In genomic region chr12:8629537-8629936, GRCm38 (mm10) we compare ENCODE assay signal across 20 mouse cellular contexts. TPM values are rescaled to one million over a fixed set of nuclear protein-coding genes. Genes with fewer than 3 reads are reported as not detected.
DNase-seq lines count a peak whose midpoint lies in the region; ATAC-seq and TF ChIP-seq lines count a peak whose summit lies in the region.
"Had no signal": no experiment of that assay in that cellular context is flagged by ENCODE, and none has a peak within 500 bp of the region (broad histone marks: within the 10 kb centered on the region; RNA-seq: fewer than 3 reads in every experiment).

No protein-coding gene starts in this region.

- no peaks in the 10 kb centered on the region for H3K4me1 ChIP-seq in kidney, postnatal 0 days (replicated peaks; ENCODE audit: insufficient read depth, low read length)
- H3K4me1 ChIP-seq in megakaryocyte, embryonic 14.5 days = no peaks in the 10 kb centered on the region
- H3K4me1 ChIP-seq: embryonic facial prominence, embryonic 13.5 days; forebrain, embryonic 12.5 days; heart, embryonic 13.5 days; hindbrain, embryonic 12.5 days had no signal

- no peaks in the 10 kb centered on the region for H3K9me3 ChIP-seq in kidney, postnatal 0 days (replicated peaks; ENCODE audit: low read length)
- no peaks in the 10 kb centered on the region for H3K9me3 ChIP-seq in megakaryocyte, embryonic 14.5 days
- H3K9me3 ChIP-seq: embryonic facial prominence, embryonic 13.5 days; forebrain, embryonic 12.5 days; heart, embryonic 13.5 days; hindbrain, embryonic 12.5 days had no signal

- no peaks in the 10 kb centered on the region for H3K36me3 ChIP-seq in kidney, postnatal 0 days (ENCODE audit: insufficient read depth, low read length)
- peaks cover 4% of the 10 kb centered on the region for H3K36me3 ChIP-seq in megakaryocyte, embryonic 14.5 days (replicated peaks; ENCODE audit: low read length)
- H3K36me3 ChIP-seq: embryonic facial prominence, embryonic 13.5 days; forebrain, embryonic 12.5 days; heart, embryonic 13.5 days; hindbrain, embryonic 12.5 days had no signal

- no peak overlapping the region for H3K4me2 ChIP-seq in kidney, postnatal 0 days (ENCODE audit: low read length)
- H3K4me2 ChIP-seq: embryonic facial prominence, embryonic 13.5 days; forebrain, embryonic 12.5 days; heart, embryonic 13.5 days; hindbrain, embryonic 12.5 days had no signal

- TF ChIP-seq CTCF in kidney, postnatal 0 days (IDR thresholded peaks at IDR 0.05; ENCODE audit: low read depth) = no peak

- no peak overlapping the region for H3K4me3 ChIP-seq in kidney, postnatal 0 days (replicated peaks; ENCODE audit: low read depth, low read length)
- peak overlapping the region; percentile 33 for H3K4me3 ChIP-seq in megakaryocyte, embryonic 14.5 days (replicated peaks)
- H3K4me3 ChIP-seq: embryonic facial prominence, embryonic 13.5 days; forebrain, embryonic 12.5 days; gastrocnemius, adult 2 months; heart, embryonic 13.5 days; hindbrain, embryonic 12.5 days had no signal

- 95% methylated on average over 6 of the region's 6 CpGs for WGBS in kidney, postnatal 0 days

- no peak for DNase-seq in cerebellum, postnatal 14 days
- no peak for DNase-seq in kidney, postnatal 0 days (ENCODE audit: low spot score)
- DNase-seq in kidney, adult 8-10 months = no peak
- DNase-seq: adrenal gland, postnatal 25 days; cerebellum, adult 9-10 months; cerebellum, postnatal 36 days; gastrocnemius, adult 2 months; gastrocnemius, postnatal 25 days; heart, postnatal 4 days had no signal

- H3K9ac ChIP-seq in kidney, postnatal 0 days (ENCODE audit: low read depth, low read length) = no peak overlapping the region
- H3K9ac ChIP-seq: embryonic facial prominence, embryonic 13.5 days; forebrain, embryonic 12.5 days; heart, embryonic 13.5 days; hindbrain, embryonic 12.5 days had no signal

- ATAC-seq in cerebellum, adult (ENCODE audit: insufficient number of reproducible peaks, low FRiP score, low TSS enrichment) = peak; percentile 31; the same call in 1 of the 2 replicates
- ATAC-seq in kidney, postnatal 0 days (replicated peaks; ENCODE audit: low FRiP score, low read depth) = 0 out of 2 replicates have a peak, but pooled peaks have one; percentile 7
- no peak for ATAC-seq in megakaryocyte, adult 5-6 weeks (ENCODE audit: poor library complexity, severe bottlenecking)
- ATAC-seq: hindbrain, embryonic 16.5 days had no signal

- H3K27me3 ChIP-seq in kidney, postnatal 0 days (ENCODE audit: insufficient read depth, low read length) = no peaks in the 10 kb centered on the region
- H3K27me3 ChIP-seq in megakaryocyte, embryonic 14.5 days (replicated peaks) = no peaks in the 10 kb centered on the region
- H3K27me3 ChIP-seq: embryonic facial prominence, embryonic 13.5 days; forebrain, embryonic 12.5 days; heart, embryonic 13.5 days; hindbrain, embryonic 12.5 days had no signal

- H3K27ac ChIP-seq in kidney, postnatal 0 days = no peak overlapping the region
- H3K27ac ChIP-seq: embryonic facial prominence, embryonic 13.5 days; forebrain, embryonic 12.5 days; gastrocnemius, adult 2 months; heart, embryonic 13.5 days; hindbrain, embryonic 12.5 days had no signal

RNA-seq across cellular contexts. Expression of gene Slc7a15, which starts 30.7 kb away (rescaled TPM):
- 0.05 TPM in 1 of 2 replicates, not detected in the other for polyA plus RNA-seq in kidney, postnatal 0 days (2015; fragmentation: Nextera tagmentation; extraction: Ambion mirVana)
- polyA plus RNA-seq in megakaryocyte, embryonic 14.5 days (2012; ENCODE audit: insufficient read depth, low replicate concordance) = not detected in 2 replicates
- not detected in 2 replicates for total RNA-seq in megakaryocyte, adult 5-6 weeks (2015)
- total RNA-seq in megakaryocyte, adult 5-6 weeks (2017) = not detected in 2 replicates
- total RNA-seq: adrenal gland, postnatal 25 days; gastrocnemius, adult 2 months; gastrocnemius, postnatal 25 days; granulocyte monocyte progenitor cell, adult 5-6 weeks; heart, postnatal 4 days; MEL had no signal
- polyA plus RNA-seq: C2C12; embryonic facial prominence, embryonic 13.5 days; forebrain, embryonic 12.5 days; heart, embryonic 13.5 days; hindbrain, embryonic 12.5 days; hindbrain, embryonic 16.5 days had no signal

RNA-seq across cellular contexts. Expression of gene Pum2, which starts 44.4 kb away (rescaled TPM):
- 35.5 and 39.5 TPM in 2 replicates for polyA plus RNA-seq in kidney, postnatal 0 days (2015; fragmentation: Nextera tagmentation; extraction: Ambion mirVana)
- 1.1 and 9.0 TPM in 2 replicates for polyA plus RNA-seq in megakaryocyte, embryonic 14.5 days (2012; ENCODE audit: insufficient read depth, low replicate concordance)
- 152 and 162 TPM in 2 replicates for total RNA-seq in megakaryocyte, adult 5-6 weeks (2015)
- 119 and 124 TPM in 2 replicates for total RNA-seq in megakaryocyte, adult 5-6 weeks (2017)
